Mouse (Mus musculus) gastrocnemius, postnatal 10 days (tissue): ENCODE measurements around the gene Jmjd4. TPM values are rescaled to one million over a fixed set of nuclear protein-coding genes. Genes with fewer than 3 reads are reported as not detected.

Experiments
- DNase-seq: peaks from one replicate; pipeline ENCODE4 v3.0.0; 2021; ENCODE audit warnings: mixed read lengths
- long read RNA-seq, 2 experiments: library from polyadenylated mRNA; stranded (forward); transcript quantifications; one replicate each; pipeline ENCODE4 v2.0.0; 2021
- total RNA-seq, 2 experiments: library from RNA; stranded (reverse); gene quantifications; 2 replicates each; pipeline ENCODE4 v1.2.3; 2021

Gene Jmjd4
- total RNA-seq, result 1 to 10 TPM; 7.9 to 8.2 TPM
- long read RNA-seq, experiment 1, full-length matches to known transcripts, result 3 of 6 reads
- long read RNA-seq, experiment 1, partial matches to known transcripts, result 0 of 6 reads
- long read RNA-seq, experiment 1, other reads (novel, unspliced or antisense), result 3 of 6 reads
- long read RNA-seq, experiment 2, full-length matches to known transcripts, result 3 of 5 reads
- long read RNA-seq, experiment 2, partial matches to known transcripts, result 0 of 5 reads
- long read RNA-seq, experiment 2, other reads (novel, unspliced or antisense), result 2 of 5 reads

GRCm38 (mm10) chr11:59449741-59450229, at the start of gene Jmjd4:
Gene Jmjd4, plus strand, starts transcription at chr11:59450045.
- DNase-seq, result peak; percentile 91

- DNase-seq, result no peak
These were observed 49.0 kb upstream of the Jmjd4 start for GRCm38 (mm10) chr11:59400876-59401275.

GRCm38 (mm10) chr11:59405761-59406160, 44.1 kb upstream of the Jmjd4 start:
- DNase-seq, result no peak

GRCm38 (mm10) chr11:59410851-59411250, 39.0 kb upstream of the Jmjd4 start:
- DNase-seq, result no peak

- no peak for DNase-seq
These were observed 37.8 kb upstream of the Jmjd4 start for GRCm38 (mm10) chr11:59412058-59412457.

GRCm38 (mm10) chr11:59412999-59413863, 36.6 kb upstream of the Jmjd4 start:
- DNase-seq, result no peak

GRCm38 (mm10) chr11:59418708-59419107, 31.1 kb upstream of the Jmjd4 start:
- DNase-seq, result no peak

GRCm38 (mm10) chr11:59421436-59421835, 28.4 kb upstream of the Jmjd4 start:
- no peak for DNase-seq

GRCm38 (mm10) chr11:59421967-59422366, 27.9 kb upstream of the Jmjd4 start:
- no peak for DNase-seq

- DNase-seq, result no peak
These were observed 26.7 kb upstream of the Jmjd4 start for GRCm38 (mm10) chr11:59423010-59423588.

- DNase-seq, result peak; percentile 20
These were observed 24.2 kb upstream of the Jmjd4 start for GRCm38 (mm10) chr11:59425671-59426101.

- no peak for DNase-seq
These were observed 21.7 kb upstream of the Jmjd4 start for GRCm38 (mm10) chr11:59428057-59428660.

GRCm38 (mm10) chr11:59429959-59430358, 19.9 kb upstream of the Jmjd4 start:
- DNase-seq, result no peak

GRCm38 (mm10) chr11:59432261-59432660, 17.6 kb upstream of the Jmjd4 start:
- DNase-seq, result no peak

GRCm38 (mm10) chr11:59437954-59438353, 11.9 kb upstream of the Jmjd4 start:
- no peak for DNase-seq

- no peak for DNase-seq
These were observed 6.7 kb upstream of the Jmjd4 start for GRCm38 (mm10) chr11:59443102-59443501.

GRCm38 (mm10) chr11:59450230-59450771, 456 bp downstream of the Jmjd4 start:
- no peak for DNase-seq

GRCm38 (mm10) chr11:59451086-59451485, 1.2 kb downstream of the Jmjd4 start, which contains the start of gene Snap47:
Gene Snap47, minus strand, starts transcription at chr11:59451186.
- no peak for DNase-seq

- no peak for DNase-seq
These were observed 6.5 kb downstream of the Jmjd4 start for GRCm38 (mm10) chr11:59456346-59456745.

GRCm38 (mm10) chr11:59456891-59457290, 7.0 kb downstream of the Jmjd4 start:
- DNase-seq, result no peak

- no peak for DNase-seq
These were observed 9.1 kb downstream of the Jmjd4 start for GRCm38 (mm10) chr11:59458973-59459372.

- DNase-seq, result no peak
These were observed 10.6 kb downstream of the Jmjd4 start for GRCm38 (mm10) chr11:59460459-59460858.
